Mouse (Mus musculus): ENCODE results near the gene Met. TPM values are rescaled to one million over a fixed set of nuclear protein-coding genes. Genes with fewer than 3 reads are reported as not detected.
A peak's percentile ranks its signal among the peaks of the same experiment; 100 is the strongest.

Gene Met
- 1.9 and 2.2 TPM in 2 replicates for polyA plus RNA-seq (2014; fragmentation: Nextera tagmentation; extraction: Ambion mirVana)

GRCm38 (mm10) chr6:17463434-17464280 is at the start of gene Met:
Met (plus strand) TSS chr6:17463800.
- H3K36me3 ChIP-seq (ENCODE audit: control insufficient read depth, insufficient read depth, low read length) = no peaks in the 10 kb centered on the region
- peaks cover 27% of the 10 kb centered on the region for H3K27me3 ChIP-seq (ENCODE audit: control insufficient read depth, insufficient read depth, low read length)
- DNase-seq (ENCODE audit: low spot score) = peak; percentile 69
- peak within 1 kb of the TSS; percentile 63 for H3K4me3 ChIP-seq (ENCODE audit: low read depth, low read length)
- H3K9ac ChIP-seq (ENCODE audit: low read depth, low read length) = peak within 1 kb of the TSS; percentile 52; the same call in 1 of the 2 replicates
- peak within 1 kb of the TSS; percentile 99 for H3K4me2 ChIP-seq (replicated peaks; ENCODE audit: low read depth, low read length)
- WGBS = under 1% methylated on average over 63 of the region's 78 CpGs
- peaks cover 3% of the 10 kb centered on the region; the same call in 1 of the 2 replicates for H3K4me1 ChIP-seq (replicated peaks; ENCODE audit: control insufficient read depth, insufficient read depth, low read length)
- ATAC-seq (ENCODE audit: low FRiP score) = peak; percentile 92
- H3K9me3 ChIP-seq (ENCODE audit: control insufficient read depth, low read length) = no peaks in the 10 kb centered on the region
- H3K27ac ChIP-seq (ENCODE audit: low read depth, low read length) = no peak within 1 kb of the TSS

DNA sequence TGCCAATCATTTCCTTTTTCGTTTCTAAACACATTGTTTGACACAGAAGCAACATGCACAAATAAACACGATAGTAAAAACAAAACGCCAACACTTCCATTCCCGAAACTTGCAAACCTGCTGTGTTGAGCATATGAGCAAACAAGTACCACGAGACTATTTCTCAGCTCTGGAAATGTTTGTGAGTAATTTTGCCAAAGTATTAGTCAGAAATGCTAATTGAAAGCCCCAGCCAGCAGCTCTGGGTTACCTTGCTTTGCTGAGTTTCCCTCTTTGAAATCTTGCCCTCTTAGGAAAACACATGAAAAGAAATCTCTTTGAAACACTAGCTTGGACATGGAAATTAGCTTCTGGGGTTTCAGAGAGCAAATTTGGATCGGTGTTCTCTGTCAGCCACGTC is 45.4 kb upstream of the Met start:
- Histone ChIP-seq H3K4me1 (replicated peaks; ENCODE audit: control insufficient read depth, insufficient read depth, low read length) (no peaks in the 10 kb centered on the region), H3K9me3 (ENCODE audit: control insufficient read depth, low read length) (no peaks in the 10 kb centered on the region), H3K27ac (ENCODE audit: low read depth, low read length) (no peak overlapping the region), H3K36me3 (ENCODE audit: control insufficient read depth, insufficient read depth, low read length) (no peaks in the 10 kb centered on the region), H3K4me3 (ENCODE audit: low read depth, low read length) (no peak overlapping the region), H3K4me2 (replicated peaks; ENCODE audit: low read depth, low read length) (no peak overlapping the region), H3K27me3 (ENCODE audit: control insufficient read depth, insufficient read depth, low read length) (no peaks in the 10 kb centered on the region), H3K9ac (ENCODE audit: low read depth, low read length) (no peak overlapping the region)
- WGBS = 74% methylated on average over 7 of the region's 7 CpGs
- DNase-seq (ENCODE audit: low spot score) (no peak), ATAC-seq (ENCODE audit: low FRiP score) (no peak)

GRCm38 (mm10) chr6:17422432-17422831 is 41.2 kb upstream of the Met start:
- Histone ChIP-seq H3K4me2 (replicated peaks; ENCODE audit: low read depth, low read length) (no peak overlapping the region), H3K27me3 (ENCODE audit: control insufficient read depth, insufficient read depth, low read length) (no peaks in the 10 kb centered on the region), H3K36me3 (ENCODE audit: control insufficient read depth, insufficient read depth, low read length) (no peaks in the 10 kb centered on the region), H3K9ac (ENCODE audit: low read depth, low read length) (no peak overlapping the region), H3K27ac (ENCODE audit: low read depth, low read length) (no peak overlapping the region), H3K4me1 (replicated peaks; ENCODE audit: control insufficient read depth, insufficient read depth, low read length) (no peaks in the 10 kb centered on the region), H3K4me3 (ENCODE audit: low read depth, low read length) (no peak overlapping the region), H3K9me3 (ENCODE audit: control insufficient read depth, low read length) (no peaks in the 10 kb centered on the region)
- WGBS = 88% methylated on average over 1 of the region's 1 CpGs
- ATAC-seq (ENCODE audit: low FRiP score) (no peak), DNase-seq (ENCODE audit: low spot score) (no peak)

- H3K4me2 ChIP-seq (replicated peaks; ENCODE audit: low read depth, low read length) = no peak overlapping the region
- H3K4me1 ChIP-seq (replicated peaks; ENCODE audit: control insufficient read depth, insufficient read depth, low read length) = no peaks in the 10 kb centered on the region
- no peak overlapping the region for H3K9ac ChIP-seq (ENCODE audit: low read depth, low read length)
- 86% methylated on average over 3 of the region's 3 CpGs for WGBS
- no peak for DNase-seq (ENCODE audit: low spot score)
- no peaks in the 10 kb centered on the region for H3K36me3 ChIP-seq (ENCODE audit: control insufficient read depth, insufficient read depth, low read length)
- no peak overlapping the region for H3K4me3 ChIP-seq (ENCODE audit: low read depth, low read length)
- no peaks in the 10 kb centered on the region for H3K27me3 ChIP-seq (ENCODE audit: control insufficient read depth, insufficient read depth, low read length)
- no peaks in the 10 kb centered on the region for H3K9me3 ChIP-seq (ENCODE audit: control insufficient read depth, low read length)
- H3K27ac ChIP-seq (ENCODE audit: low read depth, low read length) = no peak overlapping the region
- no peak for ATAC-seq (ENCODE audit: low FRiP score)
Measured at GRCm38 (mm10) chr6:17429041-17429440, 34.6 kb upstream of the Met start.

GRCm38 (mm10) chr6:17429611-17430010 is 34.0 kb upstream of the Met start:
- 81% methylated on average over 3 of the region's 3 CpGs for WGBS
- Histone ChIP-seq H3K9ac (ENCODE audit: low read depth, low read length) (no peak overlapping the region), H3K9me3 (ENCODE audit: control insufficient read depth, low read length) (no peaks in the 10 kb centered on the region), H3K27ac (ENCODE audit: low read depth, low read length) (no peak overlapping the region), H3K4me1 (replicated peaks; ENCODE audit: control insufficient read depth, insufficient read depth, low read length) (no peaks in the 10 kb centered on the region), H3K4me2 (replicated peaks; ENCODE audit: low read depth, low read length) (no peak overlapping the region), H3K36me3 (ENCODE audit: control insufficient read depth, insufficient read depth, low read length) (no peaks in the 10 kb centered on the region), H3K4me3 (ENCODE audit: low read depth, low read length) (no peak overlapping the region), H3K27me3 (ENCODE audit: control insufficient read depth, insufficient read depth, low read length) (no peaks in the 10 kb centered on the region)
- no peak for DNase-seq (ENCODE audit: low spot score)
- no peak for ATAC-seq (ENCODE audit: low FRiP score)

GRCm38 (mm10) chr6:17443311-17443710 is 20.3 kb upstream of the Met start:
- DNase-seq (ENCODE audit: low spot score) = no peak
- Histone ChIP-seq H3K27me3 (ENCODE audit: control insufficient read depth, insufficient read depth, low read length) (no peaks in the 10 kb centered on the region), H3K9me3 (ENCODE audit: control insufficient read depth, low read length) (no peaks in the 10 kb centered on the region), H3K4me3 (ENCODE audit: low read depth, low read length) (no peak overlapping the region), H3K36me3 (ENCODE audit: control insufficient read depth, insufficient read depth, low read length) (no peaks in the 10 kb centered on the region), H3K4me1 (replicated peaks; ENCODE audit: control insufficient read depth, insufficient read depth, low read length) (no peaks in the 10 kb centered on the region), H3K4me2 (replicated peaks; ENCODE audit: low read depth, low read length) (no peak overlapping the region), H3K9ac (ENCODE audit: low read depth, low read length) (no peak overlapping the region), H3K27ac (ENCODE audit: low read depth, low read length) (no peak overlapping the region)
- 88% methylated on average over 4 of the region's 4 CpGs for WGBS
- ATAC-seq (ENCODE audit: low FRiP score) = no peak

DNA sequence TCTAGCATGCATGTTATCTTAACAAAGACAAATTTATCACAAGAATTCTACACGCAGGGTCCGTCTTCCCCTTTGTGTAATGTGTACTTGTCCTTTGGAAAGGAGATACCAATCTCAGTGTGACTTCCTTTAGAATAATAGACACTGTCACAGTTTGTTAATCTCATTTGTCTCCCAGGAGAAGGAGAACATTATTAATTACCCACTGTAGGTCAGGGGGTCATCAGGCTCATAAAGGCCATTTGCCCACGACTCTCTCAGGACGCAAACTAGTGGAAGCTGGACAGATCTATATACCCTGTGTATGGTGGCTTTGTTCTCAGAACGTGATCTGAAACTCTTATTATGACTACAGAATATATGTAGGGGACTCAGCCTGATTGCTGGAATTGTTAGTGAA is 12.3 kb upstream of the Met start:
- WGBS = 9% methylated on average over 5 of the region's 5 CpGs
- no peaks in the 10 kb centered on the region for H3K4me1 ChIP-seq (replicated peaks; ENCODE audit: control insufficient read depth, insufficient read depth, low read length)
- H3K4me2 ChIP-seq (replicated peaks; ENCODE audit: low read depth, low read length) = no peak overlapping the region
- H3K9ac ChIP-seq (ENCODE audit: low read depth, low read length) = no peak overlapping the region
- ATAC-seq (ENCODE audit: low FRiP score) = peak; percentile 82
- H3K9me3 ChIP-seq (ENCODE audit: control insufficient read depth, low read length) = no peaks in the 10 kb centered on the region
- no peaks in the 10 kb centered on the region for H3K36me3 ChIP-seq (ENCODE audit: control insufficient read depth, insufficient read depth, low read length)
- peaks cover 7% of the 10 kb centered on the region; the same call in 1 of the 2 replicates for H3K27me3 ChIP-seq (ENCODE audit: control insufficient read depth, insufficient read depth, low read length)
- no peak overlapping the region for H3K4me3 ChIP-seq (ENCODE audit: low read depth, low read length)
- H3K27ac ChIP-seq (ENCODE audit: low read depth, low read length) = no peak overlapping the region
- DNase-seq (ENCODE audit: low spot score) = peak; percentile 42

GRCm38 (mm10) chr6:17455116-17455515 is 8.5 kb upstream of the Met start:
- no peak for DNase-seq (ENCODE audit: low spot score)
- ATAC-seq (ENCODE audit: low FRiP score) = no peak

GRCm38 (mm10) chr6:17459561-17459960 is 4.0 kb upstream of the Met start:
- peaks cover 18% of the 10 kb centered on the region for H3K27me3 ChIP-seq (ENCODE audit: control insufficient read depth, insufficient read depth, low read length)
- no peak overlapping the region for H3K9ac ChIP-seq (ENCODE audit: low read depth, low read length)

More at GRCm38 (mm10) chr6:17455116-17455515, 8.5 kb upstream of the Met start:
- Histone ChIP-seq H3K36me3 (ENCODE audit: control insufficient read depth, insufficient read depth, low read length) (no peaks in the 10 kb centered on the region), H3K4me2 (replicated peaks; ENCODE audit: low read depth, low read length) (no peak overlapping the region), H3K27me3 (ENCODE audit: control insufficient read depth, insufficient read depth, low read length) (peaks cover 7% of the 10 kb centered on the region; the same call in 1 of the 2 replicates), H3K4me1 (replicated peaks; ENCODE audit: control insufficient read depth, insufficient read depth, low read length) (no peaks in the 10 kb centered on the region), H3K9ac (ENCODE audit: low read depth, low read length) (no peak overlapping the region), H3K27ac (ENCODE audit: low read depth, low read length) (no peak overlapping the region), H3K9me3 (ENCODE audit: control insufficient read depth, low read length) (no peaks in the 10 kb centered on the region), H3K4me3 (ENCODE audit: low read depth, low read length) (no peak overlapping the region)
- WGBS = 83% methylated on average over 1 of the region's 1 CpGs

More at GRCm38 (mm10) chr6:17459561-17459960, 4.0 kb upstream of the Met start:
- DNase-seq (ENCODE audit: low spot score) (peak; percentile 7), ATAC-seq (ENCODE audit: low FRiP score) (no peak)
- Histone ChIP-seq H3K4me3 (ENCODE audit: low read depth, low read length) (no peak overlapping the region), H3K27ac (ENCODE audit: low read depth, low read length) (no peak overlapping the region), H3K4me2 (replicated peaks; ENCODE audit: low read depth, low read length) (no peak overlapping the region), H3K36me3 (ENCODE audit: control insufficient read depth, insufficient read depth, low read length) (no peaks in the 10 kb centered on the region), H3K4me1 (replicated peaks; ENCODE audit: control insufficient read depth, insufficient read depth, low read length) (peaks cover 3% of the 10 kb centered on the region; the same call in 1 of the 2 replicates), H3K9me3 (ENCODE audit: control insufficient read depth, low read length) (no peaks in the 10 kb centered on the region)
- 48% methylated on average over 6 of the region's 6 CpGs for WGBS
